Mouse (Mus musculus): ENCODE data around the gene Ptpn20. TPM values are rescaled to one million over a fixed set of nuclear protein-coding genes. Genes with fewer than 3 reads are reported as not detected.

Gene Ptpn20
- polyA plus RNA-seq, 1 experiment from 2014 or later: 0.09 TPM

GRCm38 (mm10) chr14:33678740-33679139, 89.7 kb downstream of the Ptpn20 start:
- no peaks in the 10 kb centered on the region for H3K36me3 ChIP-seq
- no peak for ATAC-seq (ENCODE audit: insufficient read depth, low FRiP score, low read depth)
- no peak overlapping the region for H3K9ac ChIP-seq
- H3K9me3 ChIP-seq: no peaks in the 10 kb centered on the region
- no peaks in the 10 kb centered on the region for H3K27me3 ChIP-seq (replicated peaks)
- H3K4me3 ChIP-seq (replicated peaks): no peak overlapping the region
- WGBS: 91% methylated on average over 3 of the region's 3 CpGs
- H3K4me2 ChIP-seq: no peak overlapping the region
- no peaks in the 10 kb centered on the region for H3K4me1 ChIP-seq
- no peak overlapping the region for H3K27ac ChIP-seq

GRCm38 (mm10) chr14:33680621-33681020, 91.6 kb downstream of the Ptpn20 start:
- Histone ChIP-seq H3K9me3 (no peaks in the 10 kb centered on the region), H3K4me2 (no peak overlapping the region), H3K27ac (no peak overlapping the region), H3K4me1 (no peaks in the 10 kb centered on the region), H3K27me3 (replicated peaks) (no peaks in the 10 kb centered on the region), H3K36me3 (no peaks in the 10 kb centered on the region), H3K4me3 (replicated peaks) (no peak overlapping the region), H3K9ac (no peak overlapping the region)
- ATAC-seq (ENCODE audit: insufficient read depth, low FRiP score, low read depth): no peak
- WGBS: 92% methylated on average over 6 of the region's 6 CpGs

DNA sequence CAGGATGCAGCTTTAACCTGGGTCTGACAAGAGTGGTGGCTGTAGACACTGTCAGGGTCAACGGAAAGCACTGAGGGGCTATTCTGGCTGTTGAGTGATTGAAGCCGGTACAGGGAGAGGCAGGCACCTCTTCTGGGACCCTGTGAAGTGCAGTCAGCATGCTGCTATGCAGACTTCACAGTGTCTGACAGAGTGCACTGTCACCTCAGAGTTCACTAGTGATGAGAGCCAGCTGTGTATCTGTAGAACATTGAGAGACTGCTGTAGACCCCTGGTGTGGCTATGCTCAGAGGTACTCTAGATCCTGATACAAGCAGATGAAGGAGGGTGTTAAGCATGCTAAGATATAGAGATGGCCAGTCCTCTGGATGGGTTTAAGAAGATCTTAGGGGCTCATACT, 93.8 kb downstream of the Ptpn20 start:
- no peaks in the 10 kb centered on the region for H3K27me3 ChIP-seq (replicated peaks)
- 0 out of 2 replicates have a peak, but pooled peaks cover 6% of the 10 kb centered on the region for H3K4me1 ChIP-seq
- no peak overlapping the region for H3K4me3 ChIP-seq (replicated peaks)
- H3K4me2 ChIP-seq: no peak overlapping the region
- no peak overlapping the region for H3K9ac ChIP-seq
- no peaks in the 10 kb centered on the region for H3K36me3 ChIP-seq
- no peaks in the 10 kb centered on the region for H3K9me3 ChIP-seq
- WGBS: 60% methylated on average over 2 of the region's 2 CpGs
- no peak for ATAC-seq (ENCODE audit: insufficient read depth, low FRiP score, low read depth)
- no peak overlapping the region for H3K27ac ChIP-seq

DNA sequence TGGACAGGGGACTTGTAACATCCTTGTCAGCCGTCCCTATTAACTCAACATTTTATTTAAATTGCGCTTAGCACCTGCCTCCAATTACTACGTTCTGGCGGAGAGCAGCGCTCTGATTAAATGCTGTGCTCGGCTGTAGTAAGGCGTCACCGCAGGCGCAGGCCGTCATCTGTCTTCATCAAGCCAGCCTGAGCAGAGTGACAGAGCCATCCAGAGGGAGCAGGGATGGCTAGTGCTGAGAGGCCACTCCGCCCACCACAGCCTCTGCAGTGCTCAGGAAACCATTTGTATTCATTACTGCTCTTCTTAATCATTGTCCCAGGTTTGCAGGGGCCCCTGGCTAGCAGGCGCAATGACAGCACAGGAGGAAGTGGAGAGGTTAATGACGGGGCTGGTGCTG, 94.7 kb downstream of the Ptpn20 start:
- WGBS: 19% methylated on average over 13 of the region's 13 CpGs
- no peaks in the 10 kb centered on the region for H3K27me3 ChIP-seq (replicated peaks)

DNA sequence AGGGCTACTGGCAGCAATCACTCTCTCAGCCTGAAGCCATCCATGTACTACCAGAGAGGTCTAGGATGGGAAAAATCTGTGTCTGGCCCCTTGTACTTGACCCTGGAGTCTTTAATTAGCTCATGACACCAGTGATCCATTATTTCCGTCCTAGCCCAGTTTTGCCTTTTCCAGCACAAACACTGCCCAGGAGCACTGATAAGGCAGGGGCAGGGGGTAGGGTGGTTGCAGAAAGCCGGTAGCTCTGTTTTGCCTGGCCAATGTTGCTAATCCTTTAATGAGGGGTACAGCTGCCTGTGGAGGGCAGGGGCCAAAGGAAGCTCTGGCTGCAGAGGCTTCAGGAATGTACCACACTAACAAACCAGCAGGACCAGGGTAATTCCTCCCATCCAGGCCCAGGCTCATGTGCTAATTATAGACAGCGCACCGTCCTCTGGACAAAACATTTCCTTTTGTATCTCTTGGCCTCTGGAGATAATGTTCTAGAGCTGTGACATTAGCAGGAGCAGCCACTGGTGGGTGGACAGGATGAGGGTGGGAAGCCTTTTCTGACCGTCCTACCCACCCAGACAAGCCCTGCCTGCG, 98.5 kb downstream of the Ptpn20 start:
- Histone ChIP-seq H3K4me1 (0 out of 2 replicates have a peak, but pooled peaks cover 8% of the 10 kb centered on the region), H3K9ac (no peak overlapping the region), H3K27ac (no peak overlapping the region), H3K27me3 (replicated peaks) (0 out of 2 replicates have a peak, but pooled peaks cover 4% of the 10 kb centered on the region), H3K4me3 (replicated peaks) (no peak overlapping the region), H3K4me2 (no peak overlapping the region), H3K9me3 (no peaks in the 10 kb centered on the region), H3K36me3 (no peaks in the 10 kb centered on the region)
- 32% methylated on average over 6 of the region's 6 CpGs for WGBS
- no peak for ATAC-seq (ENCODE audit: insufficient read depth, low FRiP score, low read depth)

More for the DNA sequence above, 94.7 kb downstream of the Ptpn20 start:
- Histone ChIP-seq H3K4me1 (0 out of 2 replicates have a peak, but pooled peaks cover 8% of the 10 kb centered on the region), H3K9me3 (no peaks in the 10 kb centered on the region), H3K9ac (no peak overlapping the region), H3K4me3 (replicated peaks) (no peak overlapping the region), H3K36me3 (no peaks in the 10 kb centered on the region), H3K27ac (no peak overlapping the region), H3K4me2 (no peak overlapping the region)
- no peak; the same call in 1 of the 2 replicates for ATAC-seq (ENCODE audit: insufficient read depth, low FRiP score, low read depth)

DNA sequence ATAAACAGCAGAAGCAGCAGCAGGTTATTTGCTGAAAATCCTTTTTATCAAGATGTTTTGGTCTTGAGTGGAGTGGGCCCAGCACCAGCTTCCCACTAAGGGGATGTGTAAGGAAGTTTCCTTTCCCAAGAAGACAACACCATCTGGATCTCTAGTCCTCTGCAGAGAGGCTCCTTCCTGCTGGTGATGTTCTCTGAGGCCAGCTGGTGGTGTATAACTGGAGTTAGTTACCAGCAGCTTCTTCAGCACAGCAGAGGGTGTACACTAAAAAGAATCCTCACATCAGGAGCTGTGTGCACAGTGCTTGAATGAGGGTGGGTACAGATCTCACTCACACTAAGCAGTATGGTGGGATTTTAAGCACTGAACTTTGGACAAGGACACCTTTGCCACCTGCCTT, 100.0 kb downstream of the Ptpn20 start:
- Histone ChIP-seq H3K9ac (no peak overlapping the region), H3K4me2 (no peak overlapping the region), H3K27me3 (replicated peaks) (0 out of 2 replicates have a peak, but pooled peaks cover 4% of the 10 kb centered on the region), H3K4me1 (0 out of 2 replicates have a peak, but pooled peaks cover 8% of the 10 kb centered on the region), H3K9me3 (no peaks in the 10 kb centered on the region), H3K4me3 (replicated peaks) (no peak overlapping the region), H3K27ac (no peak overlapping the region), H3K36me3 (no peaks in the 10 kb centered on the region)
- ATAC-seq (ENCODE audit: insufficient read depth, low FRiP score, low read depth): no peak

Other genes with a start within 250 kb of the Ptpn20 start
- 14.3 and 15.5 TPM in 2 replicates for gene Mapk8, start 142.0 kb upstream of the Ptpn20 start, polyA plus RNA-seq (2015; fragmentation: Nextera tagmentation; extraction: Ambion mirVana)
- 0.12 TPM in 1 of 2 replicates, not detected in the other for gene Frmpd2, start 117.5 kb upstream of the Ptpn20 start, polyA plus RNA-seq (2015; fragmentation: Nextera tagmentation; extraction: Ambion mirVana)